Comparison of ENCODE assay signal across 9 mouse cellular contexts in genomic region chr5:133453349-133454049, GRCm38 (mm10).
A peak's percentile ranks its signal among the peaks of the same experiment; 100 is the strongest.
DNase-seq lines count a peak whose midpoint lies in the region; ATAC-seq and TF ChIP-seq lines count a peak whose summit lies in the region.
"Had no signal": no experiment of that assay in that cellular context is flagged by ENCODE, and none has a peak within 500 bp of the region (broad histone marks: within the 10 kb centered on the region; RNA-seq: fewer than 3 reads in every experiment).

No protein-coding gene starts in this region.

- H3K36me3 ChIP-seq in midbrain, embryonic 15.5 days (replicated peaks): no peaks in the 10 kb centered on the region

- DNase-seq in brain, embryonic 14.5 days (ENCODE audit: low read depth): peak; percentile 95
- peak; percentile 45 to 66 for DNase-seq in cerebellum, postnatal 25 days
- DNase-seq in layer of hippocampus, adult 18-20 months (ENCODE audit: low spot score in 2 of 2): peak; percentile 67 to 70
- no peak for DNase-seq in lung, postnatal 10 days
- no peak for DNase-seq in MN1 (ENCODE audit: low spot score)
- no peak for DNase-seq in gastrocnemius, postnatal 14 days
- DNase-seq: kidney, adult 18-20 months had no signal

- peak; percentile 85 for ATAC-seq in midbrain, embryonic 15.5 days (replicated peaks)
- ATAC-seq in megakaryocyte-erythroid progenitor cell, adult 5-6 weeks (replicated peaks; ENCODE audit: low FRiP score, low TSS enrichment, poor library complexity, severe bottlenecking): no peak

- H3K9me3 ChIP-seq in midbrain, embryonic 15.5 days: no peaks in the 10 kb centered on the region

- no peak overlapping the region for H3K9ac ChIP-seq in midbrain, embryonic 15.5 days

- TF ChIP-seq CTCF in brain, embryonic 14.5 days (IDR thresholded peaks at IDR 0.05; ENCODE audit: borderline replicate concordance, extremely low read depth, insufficient read depth, insufficient read length): no peak

- H3K27me3 ChIP-seq in midbrain, embryonic 15.5 days (replicated peaks): no peaks in the 10 kb centered on the region

- intact Hi-C loops in gastrocnemius, postnatal 14 days (cut with DNase I; ENCODE audit: low total_unique reads): no loop called here

- peak overlapping the region; percentile 62 for H3K27ac ChIP-seq in midbrain, embryonic 15.5 days

- no peak for TF ChIP-seq POLR2A in brain, embryonic 14.5 days (IDR thresholded peaks at IDR 0.05; ENCODE audit: borderline replicate concordance, extremely low read depth, insufficient read depth, insufficient read length, poor library complexity, severe bottlenecking)

- H3K4me3 ChIP-seq in midbrain, embryonic 15.5 days: no peak overlapping the region

- H3K4me1 ChIP-seq in midbrain, embryonic 15.5 days: peaks cover 11% of the 10 kb centered on the region

- peak overlapping the region; percentile 3; the same call in 1 of the 2 replicates for H3K4me2 ChIP-seq in midbrain, embryonic 15.5 days

- 19% methylated on average over 7 of the region's 7 CpGs for WGBS in midbrain, embryonic 15.5 days

Comparison
In these comparisons a context has a peak if more than half of its experiments do, and no peak if none do; other contexts are left out.
1. DNase-seq: peak in brain, embryonic 14.5 days (single experiment), cerebellum, postnatal 25 days (2 of 2) and layer of hippocampus, adult 18-20 months (2 of 2); none in lung, postnatal 10 days (single experiment), MN1 (single experiment) and gastrocnemius, postnatal 14 days (single experiment).